Mouse (Mus musculus) embryonic facial prominence, embryonic 12.5 days (tissue): ENCODE data around the gene Hist1h3i. TPM values are rescaled to one million over a fixed set of nuclear protein-coding genes. Genes with fewer than 3 reads are reported as not detected.
"Not testable (repeated sequence)": the region's sequence is repeated elsewhere in the genome, so short reads cannot be mapped to it uniquely, and the experiment has no call there.

Experiments
- ATAC-seq: fragments of 200-750 bp; cut with Nextera tagmentation; 2 replicates; pipeline ENCODE4 v1.8.0; 2017; ENCODE audit not compliant: insufficient number of reproducible peaks, insufficient read depth, low FRiP score, low TSS enrichment
- H3K27ac ChIP-seq: fragments of 300-500 bp; sonication (generic); 2 replicates; pipeline ENCODE4 v1.5.1; 2016; ENCODE audit warnings: mild to moderate bottlenecking
- H3K27me3 ChIP-seq: fragments of 300-500 bp; sonication (generic); 2 replicates; pipeline ENCODE4 v1.6.1; 2016; ENCODE audit warnings: mild to moderate bottlenecking, moderate library complexity
- H3K36me3 ChIP-seq: fragments of 300-500 bp; sonication (generic); 2 replicates; pipeline ENCODE4 v1.6.1; 2016; ENCODE audit warnings: mild to moderate bottlenecking
- H3K4me1 ChIP-seq: fragments of 300-500 bp; sonication (generic); 2 replicates; pipeline ENCODE4 v1.6.1; 2016
- H3K4me2 ChIP-seq: fragments of 300-500 bp; sonication (generic); replicated peaks from 2 replicates; pipeline ENCODE4 v1.6.1; 2016; ENCODE audit warnings: mild to moderate bottlenecking, moderate library complexity
- H3K4me3 ChIP-seq: fragments of 300-500 bp; sonication (generic); 2 replicates; pipeline ENCODE4 v1.5.1; 2016; ENCODE audit warnings: mild to moderate bottlenecking
- H3K9ac ChIP-seq: fragments of 300-500 bp; sonication (generic); 2 replicates; pipeline ENCODE4 v1.6.1; 2016; ENCODE audit warnings: mild to moderate bottlenecking, moderate library complexity
- H3K9me3 ChIP-seq: fragments of 300-500 bp; sonication (generic); 2 replicates; pipeline ENCODE4 v1.6.1; 2016; ENCODE audit warnings: mild to moderate bottlenecking, moderate library complexity
- WGBS: fragments of 180-500 bp; shearing (Covaris S2); methylation state at CpG from one replicate; pipeline ENCODE4 v1.1.7; 2016; 5-methylcytosine and 5-hydroxymethylcytosine counted together
- polyA plus RNA-seq: library from polyadenylated mRNA; unstranded; fragments of >200 nt; fragmentation: Nextera tagmentation; extraction: Ambion mirVana; gene quantifications from 2 replicates; pipeline ENCODE4 v1.2.1, GENCODE M21; 2016

Gene Hist1h3i
- polyA plus RNA-seq = 144 and 172 TPM in 2 replicates

DNA sequence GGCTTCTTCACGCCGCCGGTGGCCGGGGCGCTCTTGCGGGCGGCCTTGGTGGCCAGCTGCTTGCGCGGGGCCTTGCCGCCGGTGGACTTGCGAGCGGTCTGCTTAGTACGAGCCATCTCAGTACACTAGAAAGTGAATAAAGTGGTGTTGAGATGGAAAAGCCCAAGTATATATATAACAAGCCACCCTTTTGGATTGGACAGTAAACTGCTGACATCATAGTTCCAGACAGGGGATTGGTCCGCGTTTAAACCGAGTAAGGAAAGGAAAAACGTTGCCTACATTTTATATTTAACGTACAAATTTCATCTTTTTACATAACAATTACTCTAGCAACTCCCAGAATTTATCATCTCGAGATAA lies at the start of gene Hist1h3i:
Hist1h3i (minus strand) TSS at position 116 of the 363 bp plus-strand sequence.
- peak within 1 kb of the TSS; percentile 45 for H3K4me3 ChIP-seq
- ATAC-seq = peak; percentile 79
- peaks cover 19% of the 10 kb centered on the region for H3K4me1 ChIP-seq
- H3K4me2 ChIP-seq = peak within 1 kb of the TSS; percentile 78
- H3K36me3 ChIP-seq = no peaks in the 10 kb centered on the region
- no peaks in the 10 kb centered on the region for H3K9me3 ChIP-seq
- peak within 1 kb of the TSS; percentile 95 for H3K27ac ChIP-seq
- H3K27me3 ChIP-seq = no peaks in the 10 kb centered on the region
- WGBS = 0% methylated on average over 15 of the region's 20 CpGs
- peak within 1 kb of the TSS; percentile 54; the same call in 1 of the 2 replicates for H3K9ac ChIP-seq

DNA sequence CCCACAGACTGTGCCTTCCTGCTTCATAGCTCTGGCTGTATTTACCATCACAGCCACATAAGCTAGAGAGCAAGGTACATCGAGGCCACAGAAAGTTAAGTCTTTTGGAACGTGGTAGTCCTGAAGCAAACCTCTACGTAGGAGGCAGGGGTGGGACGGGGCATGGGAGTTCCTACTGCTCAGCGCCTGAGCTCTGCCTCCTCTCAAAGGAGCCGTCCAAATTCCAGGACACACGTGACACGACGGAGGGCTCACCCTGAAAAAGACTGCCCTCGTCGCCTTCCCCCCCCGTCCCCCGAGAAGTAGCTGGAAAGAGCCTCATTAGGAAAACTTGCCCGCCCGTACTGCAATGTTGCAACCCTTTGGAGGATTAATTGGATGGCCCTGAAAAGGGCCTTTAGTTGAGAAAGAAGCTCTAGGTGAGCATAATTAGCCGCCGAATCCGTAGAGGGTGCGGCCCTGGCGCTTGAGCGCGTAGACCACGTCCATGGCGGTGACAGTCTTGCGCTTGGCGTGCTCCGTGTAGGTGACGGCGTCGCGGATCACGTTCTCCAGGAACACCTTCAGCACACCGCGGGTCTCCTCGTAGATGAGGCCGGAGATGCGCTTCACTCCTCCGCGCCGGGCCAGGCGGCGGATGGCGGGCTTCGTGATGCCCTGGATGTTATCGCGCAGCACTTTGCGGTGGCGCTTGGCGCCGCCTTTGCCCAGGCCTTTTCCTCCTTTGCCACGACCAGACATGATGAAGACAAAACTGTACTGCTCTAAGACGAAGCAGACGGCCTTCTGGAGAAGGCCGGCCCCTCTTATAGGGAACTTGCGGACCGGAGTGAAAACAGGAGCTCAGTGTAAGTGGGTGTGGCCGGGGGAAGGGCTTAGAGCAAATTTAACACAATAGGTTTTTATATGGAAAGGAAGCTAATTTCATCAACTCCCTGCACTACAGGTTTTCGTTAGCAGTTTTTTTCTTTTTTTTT lies 48.5 kb upstream of the Hist1h3i start, which contains the start of gene Hist1h4n:
Hist1h4n (minus strand) TSS at position 779 of the 977 bp plus-strand sequence.
- H3K9ac ChIP-seq, H3K4me1 ChIP-seq, H3K27me3 ChIP-seq, H3K36me3 ChIP-seq, H3K9me3 ChIP-seq: not testable (repeated sequence)
- peak within 1 kb of the TSS; percentile 23; the same call in 1 of the 2 replicates for H3K4me3 ChIP-seq
- peak within 1 kb of the TSS; percentile 73; the same call in 1 of the 2 replicates for H3K27ac ChIP-seq
- peak within 1 kb of the TSS; percentile 43 for H3K4me2 ChIP-seq
- under 1% methylated on average over 29 of the region's 58 CpGs for WGBS
- peak; percentile 85 for ATAC-seq

DNA sequence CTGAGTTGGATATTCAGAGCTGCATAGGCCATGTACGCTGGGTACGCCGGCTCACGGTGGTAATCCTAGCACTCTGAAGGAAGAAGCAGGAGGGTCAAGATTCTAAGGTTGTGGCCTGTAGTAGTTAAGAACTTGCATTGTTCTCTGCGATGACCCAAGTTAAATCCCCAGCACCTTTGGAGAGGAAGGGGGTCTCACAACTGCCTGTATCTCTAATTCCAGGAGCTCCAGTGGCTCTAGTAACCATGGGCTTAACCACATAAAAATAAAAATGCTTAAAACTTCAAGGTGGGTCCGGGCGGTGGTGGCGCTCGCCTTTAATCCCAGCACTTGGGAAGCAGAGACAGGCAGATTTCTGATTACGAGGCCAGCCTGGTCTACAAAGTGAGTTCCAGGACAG lies 47.2 kb upstream of the Hist1h3i start:
- H3K4me3 ChIP-seq = no peak overlapping the region
- H3K27ac ChIP-seq = peak overlapping the region; percentile 60; the same call in 1 of the 2 replicates
- no peak overlapping the region for H3K4me2 ChIP-seq
- no peak for ATAC-seq
- no peaks in the 10 kb centered on the region for H3K4me1 ChIP-seq
- H3K9ac ChIP-seq = no peak overlapping the region
- WGBS = 85% methylated on average over 10 of the region's 10 CpGs
- no peaks in the 10 kb centered on the region for H3K27me3 ChIP-seq
- H3K9me3 ChIP-seq = no peaks in the 10 kb centered on the region
- no peaks in the 10 kb centered on the region for H3K36me3 ChIP-seq

DNA sequence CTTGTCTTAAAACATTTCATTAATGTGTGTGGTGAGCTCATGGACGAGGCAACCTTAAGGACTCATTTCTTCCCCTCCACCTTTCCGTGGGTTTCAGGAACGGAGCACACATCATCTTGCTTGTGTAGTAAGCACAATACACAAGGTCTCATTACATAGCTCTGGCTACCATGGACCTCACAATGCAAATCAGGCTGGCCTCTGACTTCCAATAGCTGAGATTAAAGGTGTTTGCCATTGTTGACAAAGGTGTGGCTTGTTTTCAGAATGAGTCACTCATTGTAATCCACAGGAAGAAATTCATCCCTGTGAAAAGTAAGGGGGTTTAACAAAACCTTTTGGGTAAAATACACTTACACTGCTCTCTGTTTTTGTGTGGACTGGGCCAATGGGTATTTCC lies 45.3 kb upstream of the Hist1h3i start:
- Histone ChIP-seq H3K9me3 (no peaks in the 10 kb centered on the region), H3K9ac (no peak overlapping the region), H3K4me1 (no peaks in the 10 kb centered on the region), H3K27ac (no peak overlapping the region), H3K36me3 (no peaks in the 10 kb centered on the region), H3K4me3 (no peak overlapping the region), H3K27me3 (no peaks in the 10 kb centered on the region), H3K4me2 (no peak overlapping the region)
- no peak for ATAC-seq
- WGBS = 81% methylated on average over 3 of the region's 3 CpGs

DNA sequence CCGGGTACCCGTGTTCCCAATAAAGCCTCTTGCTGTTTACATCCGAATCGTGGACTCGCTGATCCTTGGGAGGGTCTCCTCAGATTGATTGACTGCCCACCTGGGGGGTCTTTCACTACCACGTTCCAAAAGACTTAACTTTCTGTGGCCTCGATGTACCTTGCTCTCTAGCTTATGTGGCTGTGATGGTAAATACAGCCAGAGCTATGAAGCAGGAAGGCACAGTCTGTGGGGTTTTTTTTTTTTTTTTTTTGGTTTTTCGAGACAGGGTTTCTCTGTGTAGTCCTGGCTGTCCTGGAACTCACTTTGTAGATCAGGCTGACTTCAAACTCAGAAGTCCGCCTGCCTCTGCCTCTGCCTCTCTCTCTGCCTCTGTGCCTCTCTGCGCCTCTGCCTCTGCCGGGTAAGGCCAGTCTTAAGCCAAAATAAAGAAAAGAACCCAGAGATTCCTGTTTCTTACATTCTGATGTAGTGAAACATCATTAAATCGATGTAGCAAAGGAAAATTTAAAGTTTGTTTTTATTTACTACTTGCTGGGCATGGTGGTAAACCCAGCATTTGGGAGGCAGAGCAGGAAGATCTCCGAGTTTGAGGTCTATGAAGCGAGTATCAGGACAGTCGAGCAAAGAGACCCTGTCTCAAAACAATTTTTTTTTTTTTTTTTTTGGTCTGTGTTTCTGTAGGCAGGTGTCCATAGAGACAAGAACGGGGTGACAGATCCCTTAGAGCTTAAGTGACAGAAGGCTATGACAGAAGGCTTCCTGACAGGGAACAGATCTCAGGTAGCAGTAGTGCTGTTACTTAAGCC lies 37.1 kb upstream of the Hist1h3i start:
- WGBS = 79% methylated on average over 7 of the region's 16 CpGs
- not testable (repeated sequence) for ATAC-seq, H3K4me3 ChIP-seq

DNA sequence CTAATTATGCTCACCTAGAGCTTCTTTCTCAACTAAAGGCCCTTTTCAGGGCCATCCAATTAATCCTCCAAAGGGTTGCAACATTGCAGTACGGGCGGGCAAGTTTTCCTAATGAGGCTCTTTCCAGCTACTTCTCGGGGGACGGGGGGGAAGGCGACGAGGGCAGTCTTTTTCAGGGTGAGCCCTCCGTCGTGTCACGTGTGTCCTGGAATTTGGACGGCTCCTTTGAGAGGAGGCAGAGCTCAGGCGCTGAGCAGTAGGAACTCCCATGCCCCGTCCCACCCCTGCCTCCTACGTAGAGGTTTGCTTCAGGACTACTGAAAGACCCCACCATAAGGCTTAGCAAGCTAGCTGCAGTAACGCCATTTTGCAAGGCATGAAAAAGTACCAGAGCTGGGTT lies 28.9 kb upstream of the Hist1h3i start:
- not testable (repeated sequence) for H3K36me3 ChIP-seq, H3K9me3 ChIP-seq, H3K27me3 ChIP-seq, H3K9ac ChIP-seq, H3K4me1 ChIP-seq
- Histone ChIP-seq H3K4me2 (peak overlapping the region; percentile 43), H3K27ac (peak overlapping the region; percentile 70), H3K4me3 (peak overlapping the region; percentile 24; the same call in 1 of the 2 replicates)
- ATAC-seq = 0 out of 2 replicates have a peak, but pooled peaks have one; percentile 25
- WGBS = 0% methylated on average over 14 of the region's 14 CpGs

More for the DNA sequence above, 37.1 kb upstream of the Hist1h3i start:
- not testable (repeated sequence) for H3K9me3 ChIP-seq, H3K36me3 ChIP-seq, H3K27me3 ChIP-seq, H3K4me1 ChIP-seq, H3K4me2 ChIP-seq, H3K9ac ChIP-seq, H3K27ac ChIP-seq

DNA sequence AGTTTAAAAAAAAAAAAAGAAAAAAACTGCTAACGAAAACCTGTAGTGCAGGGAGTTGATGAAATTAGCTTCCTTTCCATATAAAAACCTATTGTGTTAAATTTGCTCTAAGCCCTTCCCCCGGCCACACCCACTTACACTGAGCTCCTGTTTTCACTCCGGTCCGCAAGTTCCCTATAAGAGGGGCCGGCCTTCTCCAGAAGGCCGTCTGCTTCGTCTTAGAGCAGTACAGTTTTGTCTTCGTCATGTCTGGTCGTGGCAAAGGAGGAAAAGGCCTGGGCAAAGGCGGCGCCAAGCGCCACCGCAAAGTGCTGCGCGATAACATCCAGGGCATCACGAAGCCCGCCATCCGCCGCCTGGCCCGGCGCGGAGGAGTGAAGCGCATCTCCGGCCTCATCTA lies 28.4 kb upstream of the Hist1h3i start, which contains the start of gene Hist1h4m:
Hist1h4m (plus strand) TSS at position 208 of the 400 bp plus-strand sequence.
- H3K27ac ChIP-seq = peak within 1 kb of the TSS; percentile 70
- not testable (repeated sequence) for H3K9ac ChIP-seq, H3K9me3 ChIP-seq

DNA sequence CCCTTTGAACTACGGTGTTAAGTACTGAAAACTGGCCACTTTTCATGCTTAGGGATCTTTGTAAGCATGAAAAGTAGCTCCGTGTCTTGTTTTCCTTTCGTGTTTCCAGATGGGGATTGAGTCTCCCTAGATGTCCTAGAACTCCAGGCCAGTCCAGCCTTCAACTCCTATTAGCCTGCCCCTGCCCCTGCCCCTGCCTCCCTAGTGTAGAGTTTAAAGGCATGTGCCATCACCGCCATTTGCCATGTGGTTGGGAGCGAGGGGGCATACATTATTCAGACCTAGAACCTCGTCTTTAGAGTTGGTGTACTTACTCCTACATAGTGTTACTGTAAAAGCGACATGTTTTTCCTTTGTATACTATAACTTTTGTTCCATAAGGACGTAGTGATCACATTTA lies 27.9 kb upstream of the Hist1h3i start:
- not testable (repeated sequence) for H3K27ac ChIP-seq, H3K27me3 ChIP-seq, H3K36me3 ChIP-seq, H3K4me1 ChIP-seq, H3K9ac ChIP-seq, H3K4me2 ChIP-seq, H3K9me3 ChIP-seq, H3K4me3 ChIP-seq
- ATAC-seq = peak; percentile 29; the same call in 1 of the 2 replicates
- WGBS = no CpG with 5 or more reads among the region's 8 CpGs

More for the DNA sequence above, 28.4 kb upstream of the Hist1h3i start, which contains the start of gene Hist1h4m:
- peak; percentile 61; the same call in 1 of the 2 replicates for ATAC-seq
- Histone ChIP-seq H3K4me2 (peak within 1 kb of the TSS; percentile 43), H3K4me3 (peak within 1 kb of the TSS; percentile 24; the same call in 1 of the 2 replicates)
- not testable (repeated sequence) for H3K36me3 ChIP-seq, H3K4me1 ChIP-seq, H3K27me3 ChIP-seq
- no CpG with 5 or more reads among the region's 24 CpGs for WGBS

DNA sequence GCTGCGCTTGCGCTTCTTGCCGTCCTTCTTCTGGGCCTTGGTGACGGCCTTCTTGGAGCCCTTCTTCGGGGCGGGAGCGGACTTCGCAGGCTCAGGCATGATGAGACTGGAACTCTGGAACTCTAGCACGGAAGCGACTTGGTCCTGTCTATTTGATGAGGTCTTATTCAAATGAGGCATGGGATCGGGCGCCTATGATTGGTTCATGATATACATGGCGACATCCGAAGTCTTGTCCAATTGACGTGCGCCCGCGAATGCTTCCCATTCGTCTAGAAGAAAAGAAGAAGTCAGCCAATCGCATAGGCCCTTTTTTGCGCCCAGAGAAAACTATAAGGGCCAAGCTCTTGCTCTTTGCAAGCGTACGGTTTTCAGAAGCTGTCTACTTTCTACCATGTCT lies 26.9 kb upstream of the Hist1h3i start, which contains the start of the genes Hist1h2bq and Hist1h2ao:
Hist1h2bq (minus strand) TSS at position 125 of the 400 bp plus-strand sequence.
Hist1h2ao (plus strand) TSS at position 393 of the 400 bp plus-strand sequence.
- H3K9ac ChIP-seq, H3K4me1 ChIP-seq, H3K4me2 ChIP-seq, H3K9me3 ChIP-seq, H3K27ac ChIP-seq, H3K36me3 ChIP-seq, H3K4me3 ChIP-seq, H3K27me3 ChIP-seq: not testable (repeated sequence)
- no CpG with 5 or more reads among the region's 23 CpGs for WGBS
- ATAC-seq = peak; percentile 96

DNA sequence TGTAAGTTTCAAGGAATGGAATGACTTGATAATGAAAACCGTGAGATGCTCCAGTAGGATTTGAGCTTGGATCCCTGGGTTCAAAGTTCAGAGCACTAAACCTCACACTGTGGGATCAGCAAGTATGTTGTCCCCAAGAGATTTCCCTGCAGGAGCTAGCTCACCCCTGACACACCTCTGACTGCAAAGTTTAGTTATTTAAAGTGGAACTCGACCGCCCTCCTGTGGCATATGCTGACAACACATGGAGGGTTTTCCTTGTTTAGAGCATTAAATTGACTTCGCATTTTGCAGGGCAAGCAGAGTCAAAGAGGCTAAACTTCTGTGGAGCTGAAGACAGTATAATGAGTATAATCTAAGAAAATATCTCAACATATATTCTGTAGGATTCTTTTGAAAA lies 19.9 kb upstream of the Hist1h3i start:
- H3K36me3 ChIP-seq, H3K9me3 ChIP-seq, H3K4me2 ChIP-seq, H3K27ac ChIP-seq, H3K4me1 ChIP-seq, H3K4me3 ChIP-seq, H3K9ac ChIP-seq, H3K27me3 ChIP-seq: not testable (repeated sequence)
- peak; percentile 65; the same call in 1 of the 2 replicates for ATAC-seq
- no CpG with 5 or more reads among the region's 4 CpGs for WGBS

DNA sequence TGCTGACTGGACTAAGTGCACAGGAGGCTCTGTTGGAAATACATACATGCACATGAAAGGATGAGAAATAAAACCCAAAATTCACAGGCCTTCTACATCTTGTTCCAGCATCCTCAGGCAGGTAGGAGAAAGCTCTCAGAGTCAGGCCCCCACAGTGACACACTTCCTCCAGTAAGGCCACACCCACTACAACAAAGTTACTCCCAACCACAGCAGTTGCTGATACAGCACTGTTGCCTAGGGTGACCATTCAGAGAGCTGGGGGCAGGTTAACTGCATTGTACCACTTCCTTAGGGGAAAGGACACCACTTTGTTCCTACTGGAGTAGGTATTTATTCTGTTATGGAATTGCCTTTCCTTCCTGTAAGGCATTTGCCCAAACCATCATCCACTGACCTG lies 14.0 kb upstream of the Hist1h3i start:
- ATAC-seq, H3K27me3 ChIP-seq, H3K4me1 ChIP-seq, H3K4me3 ChIP-seq, H3K9me3 ChIP-seq, H3K27ac ChIP-seq, H3K36me3 ChIP-seq, H3K4me2 ChIP-seq, H3K9ac ChIP-seq: not testable (repeated sequence)
